Mouse (Mus musculus): ENCODE results near the gene Cep95. TPM values are rescaled to one million over a fixed set of nuclear protein-coding genes. Genes with fewer than 3 reads are reported as not detected.
A peak's percentile ranks its signal among the peaks of the same experiment; 100 is the strongest.
"Not testable (repeated sequence)": the region's sequence is repeated elsewhere in the genome, so short reads cannot be mapped to it uniquely, and the experiment has no call there.

The Cep95 gene
- total RNA-seq (2022), result 1 to 10 TPM; 2.5 to 5.0 (median 3.4) TPM

DNA sequence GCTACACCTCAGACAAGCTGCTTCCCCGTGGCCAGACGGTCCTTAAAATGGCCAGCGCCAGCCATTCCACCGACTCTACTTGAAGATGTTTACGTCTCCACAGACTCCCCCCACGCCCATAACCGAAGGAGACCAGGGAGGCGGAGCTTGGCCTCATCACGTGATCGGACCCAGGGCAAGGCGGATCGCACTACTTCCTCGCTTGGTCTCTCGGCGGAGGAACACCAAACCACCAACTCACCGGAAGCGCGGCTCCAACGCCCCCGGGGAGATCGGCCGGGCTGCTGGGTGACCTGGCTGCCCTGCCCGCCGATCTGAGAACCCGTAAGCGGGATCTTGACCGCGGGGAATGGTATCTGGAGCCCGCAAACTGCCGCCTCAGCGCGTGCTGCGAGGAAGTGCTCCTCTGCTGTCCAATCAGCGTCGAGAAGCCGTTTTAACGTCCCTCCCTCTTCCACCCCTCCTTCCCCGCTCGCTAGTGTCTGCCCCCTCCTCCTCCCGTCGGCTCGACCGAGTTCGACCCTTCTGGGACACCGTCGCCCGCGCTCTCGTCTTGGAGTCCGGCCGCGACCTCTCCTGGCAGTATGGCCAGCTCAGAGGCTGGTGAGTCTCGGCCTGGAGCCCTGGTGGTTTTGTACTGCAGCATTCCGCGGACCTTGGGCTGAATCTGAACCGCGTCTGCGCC, at the start of gene Cep95, which contains the start of gene Ddx5:
Gene Cep95, plus strand, starts transcription at position 478 of the 685 bp plus-strand sequence.
Gene Ddx5, minus strand, starts transcription at position 411 of the 685 bp plus-strand sequence.
- DNase-seq (ENCODE audit: low spot score in 2 of 2), result peak; percentile 97

DNA sequence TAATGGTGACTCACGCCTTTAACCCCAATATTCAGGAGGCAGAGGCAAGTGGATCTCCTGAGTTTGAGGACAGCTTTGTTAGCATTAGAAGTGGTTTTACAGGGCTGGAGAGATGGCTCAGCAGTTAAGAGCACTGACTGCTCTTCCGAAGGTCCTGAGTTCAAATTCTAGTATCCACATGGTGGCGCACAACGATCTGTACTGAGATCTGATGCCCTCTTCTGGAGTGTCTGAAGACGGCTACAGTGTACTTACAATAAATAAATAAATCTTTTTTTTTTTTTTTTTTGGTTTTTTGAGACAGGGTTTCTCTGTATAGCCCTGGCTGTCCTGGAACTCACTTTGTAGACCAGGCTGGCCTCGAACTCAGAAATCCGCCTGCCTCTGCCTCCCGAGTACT, 48.3 kb upstream of the Cep95 start:
- DNase-seq (ENCODE audit: low spot score in 2 of 2), result not testable (repeated sequence)

GRCm38 (mm10) chr11:106741232-106741631, 47.8 kb upstream of the Cep95 start:
- DNase-seq (ENCODE audit: low spot score in 2 of 2), result no peak

- no peak for DNase-seq (ENCODE audit: low spot score in 2 of 2)
Observed at GRCm38 (mm10) chr11:106741826-106742225, 47.2 kb upstream of the Cep95 start.

- DNase-seq (ENCODE audit: low spot score in 2 of 2), result no peak
Observed at GRCm38 (mm10) chr11:106742388-106742841, 46.6 kb upstream of the Cep95 start.

DNA sequence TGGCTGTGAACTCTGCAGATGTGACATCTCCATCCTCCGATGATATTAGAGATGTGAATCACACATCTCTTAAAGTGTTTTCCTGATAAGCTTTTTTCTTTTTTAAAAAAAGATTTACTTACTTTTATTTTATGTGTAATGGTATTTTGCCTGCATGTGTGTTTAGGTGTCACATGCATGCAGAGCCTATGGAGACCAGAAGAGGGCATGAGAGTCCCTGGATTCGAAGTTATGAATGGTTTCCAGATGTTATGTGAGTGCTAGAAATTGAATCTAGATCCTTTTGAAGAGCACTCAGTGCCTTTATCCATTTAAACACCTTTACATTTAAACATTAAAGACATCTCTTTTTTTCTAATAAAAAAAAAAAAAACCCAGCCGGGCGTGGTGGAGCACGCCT, 44.1 kb upstream of the Cep95 start:
- DNase-seq (ENCODE audit: low spot score in 2 of 2), result no peak

DNA sequence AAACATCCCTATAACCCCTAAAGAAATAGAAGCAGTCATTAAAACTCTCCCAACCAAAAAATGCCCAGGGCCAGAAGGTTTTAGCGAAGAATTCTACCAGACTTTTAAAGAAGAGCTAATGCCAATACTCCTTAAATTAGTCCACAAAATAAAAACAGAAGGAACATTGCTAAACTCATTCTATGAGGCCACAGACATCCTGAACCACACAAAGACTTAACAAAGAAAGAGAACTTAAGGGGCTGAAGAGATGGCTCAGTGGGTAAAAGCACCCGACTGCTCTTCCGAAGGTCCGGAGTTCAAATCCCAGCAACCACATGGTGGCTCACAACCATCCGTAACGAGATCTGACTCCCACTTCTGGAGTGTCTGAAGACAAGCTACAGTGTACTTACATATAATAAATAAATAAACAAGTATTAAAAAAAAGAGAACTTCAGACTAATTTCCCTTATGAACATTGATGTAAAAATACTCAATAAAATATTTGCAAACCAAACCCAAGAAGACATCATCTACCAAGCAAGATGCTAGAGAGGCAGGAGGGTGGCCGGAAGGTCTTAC, 39.4 kb upstream of the Cep95 start:
- not testable (repeated sequence) for DNase-seq (ENCODE audit: low spot score in 2 of 2)

- DNase-seq (ENCODE audit: low spot score in 2 of 2), result no peak
Observed at GRCm38 (mm10) chr11:106750121-106750751, 38.8 kb upstream of the Cep95 start, which contains the start of gene Pecam1. Pecam1 (minus strand) TSS chr11:106750628.

DNA sequence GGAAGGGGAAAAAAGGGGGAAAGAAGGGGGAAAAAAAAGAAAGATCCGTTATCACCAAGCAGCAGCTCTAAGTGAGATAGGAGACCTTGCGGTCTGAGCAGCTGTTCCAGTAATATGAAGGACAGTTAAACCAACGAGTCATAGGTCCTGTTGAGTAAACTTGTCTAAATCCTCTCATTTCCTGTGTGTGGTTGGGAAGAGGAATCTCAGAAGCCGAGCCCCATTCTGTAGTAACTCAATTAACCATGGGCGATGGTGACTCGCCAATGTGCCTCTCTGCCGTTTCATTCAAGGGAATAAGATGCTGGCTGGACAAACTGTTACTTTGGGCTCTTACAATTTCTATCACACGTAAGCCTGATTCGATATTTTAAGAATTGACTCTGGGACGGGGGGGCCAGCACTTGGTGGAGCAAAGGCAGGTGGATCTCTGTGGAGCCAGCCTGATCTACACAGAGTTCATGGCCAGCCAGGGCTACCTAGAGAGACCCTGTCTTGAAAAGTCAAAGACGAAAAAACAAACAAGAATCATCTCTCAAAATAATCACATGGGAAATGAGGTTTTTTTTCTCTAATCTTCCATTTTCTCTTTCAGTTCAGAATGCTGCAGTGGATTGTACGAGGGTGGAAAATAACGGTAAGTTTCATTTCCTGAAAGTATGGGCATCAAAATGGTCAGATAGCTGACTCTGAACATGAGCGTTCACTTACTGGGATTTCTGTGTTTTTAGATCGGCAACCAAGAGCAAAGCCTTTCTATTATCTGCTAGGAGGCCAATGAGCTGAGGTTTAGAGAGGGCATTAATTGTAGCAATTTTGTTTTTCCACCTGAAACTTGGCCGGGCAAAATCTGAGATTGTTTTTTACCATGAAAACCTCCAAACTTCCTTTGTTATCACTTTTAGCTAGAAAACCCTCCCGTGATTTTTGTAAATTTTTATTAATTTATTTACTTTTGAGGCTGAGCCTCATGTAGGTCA, 37.7 kb upstream of the Cep95 start, which contains the start of gene Milr1:
Gene Milr1, plus strand, starts transcription at position 188 of the 980 bp plus-strand sequence.
- DNase-seq (ENCODE audit: low spot score in 2 of 2), result no peak

DNA sequence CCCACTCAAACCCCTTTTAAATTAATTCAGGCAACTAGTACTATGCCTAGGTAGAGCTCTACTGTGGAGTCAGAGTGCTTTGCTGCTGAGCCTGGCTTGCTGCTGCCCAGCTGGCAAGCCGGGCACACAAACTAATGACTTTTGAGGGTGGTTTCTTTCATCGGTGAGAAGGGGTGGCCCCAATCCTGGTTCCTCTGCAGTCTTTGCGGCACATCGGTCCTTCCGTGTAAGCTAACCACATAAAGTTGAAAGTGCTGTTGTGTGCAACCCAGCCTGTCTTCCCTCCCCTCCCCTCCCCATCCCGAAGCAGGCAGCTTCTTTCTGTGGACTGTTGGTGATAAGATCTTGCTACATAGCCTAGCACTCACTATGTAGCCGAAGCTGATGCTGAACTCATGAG, 36.9 kb upstream of the Cep95 start:
- DNase-seq (ENCODE audit: low spot score in 2 of 2), result no peak

GRCm38 (mm10) chr11:106753314-106753713, 35.7 kb upstream of the Cep95 start:
- DNase-seq (ENCODE audit: low spot score in 2 of 2), result no peak

DNA sequence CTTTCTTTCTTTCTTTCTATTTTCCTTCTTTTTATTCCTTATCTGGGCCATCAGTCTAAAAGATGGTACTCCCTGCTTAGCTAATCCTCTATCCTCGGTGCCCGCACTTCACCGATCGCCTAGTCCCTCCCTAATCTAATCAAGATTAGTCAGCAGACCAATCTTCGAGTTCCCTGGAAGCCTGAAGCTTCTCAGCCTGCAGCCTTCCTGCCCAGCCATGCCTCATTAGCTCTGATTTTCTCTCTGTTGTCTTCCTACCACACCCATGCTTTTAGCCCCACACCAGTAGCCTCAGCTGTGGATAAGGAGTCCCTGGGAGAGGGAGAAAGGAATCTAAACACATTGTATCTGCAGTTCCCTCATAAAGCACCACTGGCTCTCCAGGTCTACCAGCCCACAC, 33.5 kb upstream of the Cep95 start:
- DNase-seq (ENCODE audit: low spot score in 2 of 2), result no peak

GRCm38 (mm10) chr11:106759028-106759427, 30.0 kb upstream of the Cep95 start:
- no peak for DNase-seq (ENCODE audit: low spot score in 2 of 2)

DNA sequence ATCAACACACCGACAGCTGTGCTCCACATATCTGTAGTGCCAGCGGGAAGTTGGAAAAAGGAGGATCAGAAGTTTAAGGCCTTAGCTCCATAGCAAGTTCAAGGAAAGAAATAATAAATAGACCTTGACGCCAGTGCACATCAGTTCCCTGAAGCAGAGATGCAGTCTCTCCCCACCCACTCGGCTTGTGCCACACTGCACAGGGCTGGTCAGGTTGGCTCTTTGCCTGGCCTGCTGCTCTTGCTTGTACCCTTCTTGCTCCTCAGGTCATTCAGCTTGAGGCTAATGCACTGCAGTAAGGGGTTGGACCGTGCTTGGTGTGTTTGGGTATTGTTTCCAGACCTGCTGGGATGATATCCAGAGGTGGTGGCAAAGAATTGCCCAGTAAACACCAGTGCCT, 28.5 kb upstream of the Cep95 start:
- DNase-seq (ENCODE audit: low spot score in 2 of 2), result no peak

GRCm38 (mm10) chr11:106762139-106762799, 26.8 kb upstream of the Cep95 start:
- DNase-seq (ENCODE audit: low spot score in 2 of 2), result no peak

- DNase-seq (ENCODE audit: low spot score in 2 of 2), result no peak
Observed at GRCm38 (mm10) chr11:106762800-106763185, 26.3 kb upstream of the Cep95 start.

- DNase-seq (ENCODE audit: low spot score in 2 of 2), result no peak
Observed at GRCm38 (mm10) chr11:106766611-106767162, 22.4 kb upstream of the Cep95 start.

GRCm38 (mm10) chr11:106767516-106767915, 21.5 kb upstream of the Cep95 start:
- no peak for DNase-seq (ENCODE audit: low spot score in 2 of 2)

- no peak for DNase-seq (ENCODE audit: low spot score in 2 of 2)
Observed at GRCm38 (mm10) chr11:106770195-106770974, 18.7 kb upstream of the Cep95 start.

DNA sequence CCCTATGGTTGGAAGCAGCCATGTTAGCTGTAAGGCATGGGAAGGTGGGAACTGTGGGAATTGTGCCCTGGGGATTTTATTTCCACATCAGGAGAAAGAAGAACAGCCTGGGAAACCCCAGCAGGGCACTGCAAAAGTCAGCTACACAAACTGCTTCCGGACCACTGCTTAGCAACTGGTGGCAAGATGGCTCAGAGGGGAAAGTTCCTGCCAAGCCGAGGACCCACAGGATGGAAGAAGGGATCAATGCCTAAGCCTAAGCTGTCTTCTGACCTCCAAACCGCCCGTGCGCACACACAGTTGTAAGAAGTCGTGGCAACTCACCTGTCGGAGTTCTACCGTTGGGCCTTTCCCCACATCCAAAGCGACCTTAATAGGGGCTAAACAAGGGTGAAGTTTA, 16.0 kb upstream of the Cep95 start:
- no peak for DNase-seq (ENCODE audit: low spot score in 2 of 2)
